ENCODE assay signal across 8 mouse cellular contexts in the genomic region with DNA sequence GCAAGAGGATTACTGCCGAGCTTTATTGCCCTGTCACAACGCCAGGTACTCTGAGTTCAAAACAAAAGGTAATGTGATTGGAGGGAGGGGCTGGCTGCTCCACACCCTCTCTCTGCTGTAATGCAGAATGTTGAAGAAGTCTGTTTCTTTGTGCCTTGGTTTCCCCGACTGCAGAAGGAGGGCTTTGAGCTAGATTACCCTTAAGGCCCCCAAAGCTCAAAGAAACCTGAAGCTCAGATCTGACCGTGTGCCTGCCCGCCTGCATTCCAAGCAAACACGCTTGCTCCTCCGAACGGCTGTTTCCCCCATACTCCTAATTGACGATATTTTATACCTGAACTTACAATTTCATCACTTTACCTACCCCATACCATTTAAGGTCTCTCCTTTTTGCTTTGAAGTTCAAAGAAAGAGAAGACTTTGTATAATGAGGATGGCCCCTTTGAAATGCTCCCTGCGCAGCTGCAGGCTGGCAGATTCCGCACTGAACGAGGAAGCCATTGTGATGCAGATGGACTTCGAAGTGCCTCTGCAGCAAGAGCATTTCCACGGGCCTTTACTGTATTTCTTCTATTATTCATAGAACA.
DNase-seq lines count a peak whose midpoint lies in the region; ATAC-seq and TF ChIP-seq lines count a peak whose summit lies in the region.

No protein-coding gene starts in this region.

- 0 out of 2 replicates have a peak, but pooled peaks cover 3% of the 10 kb centered on the region for H3K4me1 ChIP-seq in kidney, postnatal 0 days (replicated peaks; ENCODE audit: insufficient read depth, low read length)
- H3K4me1 ChIP-seq in embryonic facial prominence, embryonic 10.5 days, result peaks cover 11% of the 10 kb centered on the region
- peaks cover 7% of the 10 kb centered on the region; the same call in 1 of the 2 replicates for H3K4me1 ChIP-seq in hindbrain, postnatal 0 days (ENCODE audit: insufficient read depth, low read length)
- H3K4me1 ChIP-seq in neural tube, embryonic 14.5 days (ENCODE audit: control insufficient read depth, insufficient read depth, low read length), result no peaks in the 10 kb centered on the region; the same call in 1 of the 2 replicates

- DNase-seq in kidney, postnatal 0 days (ENCODE audit: low spot score), result peak; percentile 35
- no peak for DNase-seq in kidney, postnatal 10 days
- DNase-seq in embryonic facial prominence, embryonic 10.5 days (ENCODE audit: low spot score), result peak; percentile 43
- DNase-seq in hindbrain, postnatal 0 days (ENCODE audit: low spot score), result peak; percentile 71
- no peak for DNase-seq in cerebellum, adult 11 months
- no peak for DNase-seq in layer of hippocampus, adult 9-10 months (ENCODE audit: low spot score)
- no peak for DNase-seq in adrenal gland, postnatal 14 days

- no peak overlapping the region for H3K27ac ChIP-seq in kidney, postnatal 0 days
- H3K27ac ChIP-seq in embryonic facial prominence, embryonic 10.5 days (replicated peaks), result peak overlapping the region; percentile 79
- H3K27ac ChIP-seq in hindbrain, postnatal 0 days, result 0 out of 2 replicates have a peak overlapping the region, but pooled peaks have one; percentile 29
- H3K27ac ChIP-seq in neural tube, embryonic 14.5 days (ENCODE audit: low read depth, low read length), result peak overlapping the region; percentile 81; the same call in 1 of the 2 replicates

- no peaks in the 10 kb centered on the region for H3K27me3 ChIP-seq in kidney, postnatal 0 days (ENCODE audit: insufficient read depth, low read length)
- peaks cover 21% of the 10 kb centered on the region; the same call in 1 of the 2 replicates for H3K27me3 ChIP-seq in embryonic facial prominence, embryonic 10.5 days (replicated peaks; ENCODE audit: low read depth, poor library complexity, severe bottlenecking)
- no peaks in the 10 kb centered on the region for H3K27me3 ChIP-seq in hindbrain, postnatal 0 days (ENCODE audit: insufficient read depth, low read length)
- H3K27me3 ChIP-seq in neural tube, embryonic 14.5 days (ENCODE audit: control insufficient read depth, insufficient read depth, low read length), result no peaks in the 10 kb centered on the region

- TF ChIP-seq CTCF in kidney, postnatal 0 days (IDR thresholded peaks at IDR 0.05; ENCODE audit: low read depth), result no peak
- no peak for TF ChIP-seq CTCF in hindbrain, postnatal 0 days (IDR thresholded peaks at IDR 0.05; ENCODE audit: low read depth)

- under 1% methylated on average over 14 of the region's 14 CpGs for WGBS in kidney, postnatal 0 days
- WGBS in embryonic facial prominence, embryonic 10.5 days, result 3% methylated on average over 14 of the region's 14 CpGs
- WGBS in hindbrain, postnatal 0 days, result 2% methylated on average over 14 of the region's 14 CpGs
- under 1% methylated on average over 14 of the region's 14 CpGs for WGBS in neural tube, embryonic 14.5 days

- no peaks in the 10 kb centered on the region for H3K9me3 ChIP-seq in kidney, postnatal 0 days (replicated peaks; ENCODE audit: low read length)
- no peaks in the 10 kb centered on the region for H3K9me3 ChIP-seq in embryonic facial prominence, embryonic 10.5 days
- no peaks in the 10 kb centered on the region for H3K9me3 ChIP-seq in hindbrain, postnatal 0 days (ENCODE audit: low read length)
- H3K9me3 ChIP-seq in neural tube, embryonic 14.5 days (ENCODE audit: control insufficient read depth, low read length), result no peaks in the 10 kb centered on the region

- 0 out of 2 replicates have a peak overlapping the region, but pooled peaks have one; percentile 4 for H3K9ac ChIP-seq in kidney, postnatal 0 days (ENCODE audit: low read depth, low read length)
- H3K9ac ChIP-seq in hindbrain, postnatal 0 days (replicated peaks; ENCODE audit: low read length), result no peak overlapping the region
- no peak overlapping the region; the same call in 1 of the 2 replicates for H3K9ac ChIP-seq in neural tube, embryonic 14.5 days (replicated peaks; ENCODE audit: low read depth, low read length)

- H3K4me3 ChIP-seq in kidney, postnatal 0 days (replicated peaks; ENCODE audit: low read depth, low read length), result peak overlapping the region; percentile 24; the same call in 1 of the 2 replicates
- H3K4me3 ChIP-seq in embryonic facial prominence, embryonic 10.5 days, result peak overlapping the region; percentile 52
- H3K4me3 ChIP-seq in hindbrain, postnatal 0 days (ENCODE audit: low read length), result peak overlapping the region; percentile 20
- no peak overlapping the region for H3K4me3 ChIP-seq in neural tube, embryonic 14.5 days (ENCODE audit: low read depth, low read length)

- ATAC-seq in kidney, postnatal 0 days (replicated peaks; ENCODE audit: low FRiP score, low read depth), result no peak
- ATAC-seq in hindbrain, postnatal 0 days, result no peak
- peak; percentile 71; the same call in 1 of the 2 replicates for ATAC-seq in neural tube, embryonic 14.5 days (ENCODE audit: low read depth)

- peak overlapping the region; percentile 58 for H3K4me2 ChIP-seq in kidney, postnatal 0 days (ENCODE audit: low read length)
- peak overlapping the region; percentile 54 for H3K4me2 ChIP-seq in hindbrain, postnatal 0 days (ENCODE audit: low read depth, low read length)
- peak overlapping the region; percentile 1; the same call in 1 of the 2 replicates for H3K4me2 ChIP-seq in neural tube, embryonic 14.5 days (ENCODE audit: low read depth, low read length)

- H3K36me3 ChIP-seq in kidney, postnatal 0 days (ENCODE audit: insufficient read depth, low read length), result no peaks in the 10 kb centered on the region
- no peaks in the 10 kb centered on the region for H3K36me3 ChIP-seq in embryonic facial prominence, embryonic 10.5 days (replicated peaks)
- H3K36me3 ChIP-seq in hindbrain, postnatal 0 days (ENCODE audit: insufficient read depth, low read length), result no peaks in the 10 kb centered on the region
- no peaks in the 10 kb centered on the region for H3K36me3 ChIP-seq in neural tube, embryonic 14.5 days (ENCODE audit: control insufficient read depth, insufficient read depth, low read length)

Comparison
In these comparisons a context has a peak if more than half of its experiments do, and no peak if none do; other contexts are left out.
1. DNase-seq: peak in kidney, postnatal 0 days (single experiment), embryonic facial prominence, embryonic 10.5 days (single experiment) and hindbrain, postnatal 0 days (single experiment); none in kidney, postnatal 10 days (single experiment), cerebellum, adult 11 months (single experiment), layer of hippocampus, adult 9-10 months (single experiment) and adrenal gland, postnatal 14 days (single experiment).
2. H3K4me2 ChIP-seq: peak in every context shown above with its lines; median percentile 58 in kidney, postnatal 0 days; 54 in hindbrain, postnatal 0 days; 1 in neural tube, embryonic 14.5 days.